Mouse (Mus musculus): Measurements from ENCODE around the gene Serpinc1.

GRCm38 (mm10) chr1:161033856-161034434 lies 55.6 kb downstream of the Serpinc1 start:
- TF ChIP-seq CTCF (conservative IDR thresholded peaks at IDR 0.05; ENCODE audit: low read length) (no peak), NANOG (IDR thresholded peaks at IDR 0.05; ENCODE audit: borderline replicate concordance, low read length) (no peak), POU5F1 (IDR thresholded peaks at IDR 0.05; ENCODE audit: borderline replicate concordance, low read length) (no peak)
